Mouse (Mus musculus) heart, embryonic 14.5 days (tissue): ENCODE results near the gene E4f1. TPM values are rescaled to one million over a fixed set of nuclear protein-coding genes. Genes with fewer than 3 reads are reported as not detected.

Experiments used
- ATAC-seq: fragments of 200-750 bp; cut with Nextera tagmentation; 2 replicates; pipeline ENCODE4 v1.8.0; 2017; ENCODE audit warnings: low read depth, moderate TSS enrichment; ENCODE audit not compliant: insufficient number of reproducible peaks, insufficient read depth, low FRiP score
- H3K27ac ChIP-seq, 2 experiments: fragments of 200-500 bp in 1 of 2; fragments of 300-500 bp in 1 of 2; sonication (generic) in 1 of 2; replicated peaks in 1 of 2; 2 replicates each; pipeline ENCODE4 v1.5.1; 2012 to 2014; ENCODE audit warnings: low read depth in 2 of 2, low read length in 2 of 2, control low read depth in 1 of 2, mild to moderate bottlenecking in 1 of 2, mixed read lengths in 1 of 2; ENCODE audit not compliant: control insufficient read depth in 1 of 2, insufficient read depth in 1 of 2
- H3K27me3 ChIP-seq: fragments of 300-500 bp; sonication (generic); 2 replicates; pipeline ENCODE4 v1.6.1; 2014; ENCODE audit warnings: mild to moderate bottlenecking, low read length, control low read depth; ENCODE audit not compliant: control insufficient read depth, insufficient read depth
- H3K36me3 ChIP-seq: fragments of 300-500 bp; sonication (generic); 2 replicates; pipeline ENCODE4 v1.6.1; 2014; ENCODE audit warnings: mild to moderate bottlenecking, control low read depth, low read length, mixed read lengths; ENCODE audit not compliant: control insufficient read depth, insufficient read depth
- H3K4me1 ChIP-seq, 2 experiments: fragments of 200-500 bp in 1 of 2; fragments of 300-500 bp in 1 of 2; sonication (generic) in 1 of 2; 2 replicates each; pipeline ENCODE4 v1.6.1; 2012 to 2014; ENCODE audit warnings: low read length in 2 of 2, control low read depth in 1 of 2, mixed read lengths in 1 of 2; ENCODE audit not compliant: control insufficient read depth in 2 of 2, insufficient read depth in 2 of 2
- H3K4me2 ChIP-seq: fragments of 300-500 bp; sonication (generic); 2 replicates; pipeline ENCODE4 v1.6.1; 2014; ENCODE audit warnings: mild to moderate bottlenecking, low read length
- H3K4me3 ChIP-seq, 2 experiments: fragments of 200-500 bp in 1 of 2; fragments of 300-500 bp in 1 of 2; sonication (generic) in 1 of 2; 2 replicates each; pipeline ENCODE4 v1.5.1; 2012 to 2014; ENCODE audit warnings: low read length in 2 of 2, mild to moderate bottlenecking in 2 of 2, control low read depth in 1 of 2, low read depth in 1 of 2, moderate library complexity in 1 of 2; ENCODE audit not compliant: control insufficient read depth in 1 of 2, insufficient read depth in 1 of 2
- H3K9ac ChIP-seq: fragments of 300-500 bp; sonication (generic); 2 replicates; pipeline ENCODE4 v1.6.1; 2014; ENCODE audit warnings: mild to moderate bottlenecking, low read length
- H3K9me3 ChIP-seq: fragments of 300-500 bp; sonication (generic); 2 replicates; pipeline ENCODE4 v1.6.1; 2016; ENCODE audit warnings: low read length, control low read depth; ENCODE audit not compliant: control insufficient read depth
- WGBS: fragments of 180-500 bp; shearing (Covaris S2); extraction: QIAGEN DNeasy Blood & Tissue Kit; methylation state at CpG from one replicate; pipeline ENCODE4 v1.1.7; 2014; 5-methylcytosine and 5-hydroxymethylcytosine counted together
- polyA plus RNA-seq: library from polyadenylated mRNA; unstranded; fragments of >200 nt; fragmentation: Nextera tagmentation; extraction: Ambion mirVana; gene quantifications from 2 replicates; pipeline ENCODE4 v1.2.1, GENCODE M21; 2014

Gene E4f1
- polyA plus RNA-seq: 16.0 and 17.6 TPM in 2 replicates

DNA sequence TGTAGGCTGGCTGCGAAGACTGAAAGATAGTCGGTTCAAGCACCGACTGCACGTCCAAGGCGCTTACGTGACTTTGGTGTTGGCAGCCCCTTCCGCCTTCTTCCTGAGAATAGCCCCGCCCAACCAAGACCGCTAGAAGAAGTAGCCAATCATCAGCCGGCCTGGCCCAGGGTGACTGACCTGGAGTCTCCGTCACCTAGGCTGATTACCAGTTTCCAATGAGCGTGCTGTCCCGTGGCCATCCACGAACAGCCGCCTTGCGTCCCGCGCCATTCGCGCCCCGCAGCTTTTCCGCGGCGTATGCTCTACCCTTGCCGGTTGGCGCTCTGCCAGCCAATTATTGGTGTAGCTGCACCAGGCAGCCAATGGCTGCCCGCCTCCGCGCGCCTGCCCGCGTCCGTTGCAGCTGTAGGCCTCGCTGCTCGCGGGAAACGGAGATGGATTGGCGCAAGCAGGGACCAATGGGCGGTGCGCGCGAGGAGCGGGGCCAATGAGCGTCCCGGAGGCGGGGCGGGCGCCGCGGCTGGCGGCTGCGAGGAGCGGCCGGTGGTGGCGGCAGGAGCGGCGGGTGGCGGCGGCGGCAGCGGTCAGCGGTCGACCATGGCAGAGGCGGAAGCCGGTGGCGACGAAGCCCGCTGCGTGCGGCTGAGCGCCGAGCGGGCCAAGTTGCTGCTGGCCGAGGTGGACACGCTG is at the start of gene E4f1, which contains the start of gene Pgp:
Gene E4f1 (minus strand): TSS at position 404 of the 693 bp plus-strand sequence.
Gene Pgp (plus strand): TSS at position 483 of the 693 bp plus-strand sequence.
- WGBS: under 1% methylated on average over 69 of the region's 75 CpGs
- ATAC-seq: peak; percentile 97
- peaks cover 29% of the 10 kb centered on the region for H3K36me3 ChIP-seq
- peak within 1 kb of the TSS; percentile 83 to 90 for H3K27ac ChIP-seq
- H3K27me3 ChIP-seq: no peaks in the 10 kb centered on the region
- H3K9ac ChIP-seq: peak within 1 kb of the TSS; percentile 95
- H3K4me2 ChIP-seq: peak within 1 kb of the TSS; percentile 98
- H3K9me3 ChIP-seq: no peaks in the 10 kb centered on the region
- peaks cover 16 to 23% of the 10 kb centered on the region in 2 experiments for H3K4me1 ChIP-seq
- H3K4me3 ChIP-seq: peak within 1 kb of the TSS; percentile 70 to 93

DNA sequence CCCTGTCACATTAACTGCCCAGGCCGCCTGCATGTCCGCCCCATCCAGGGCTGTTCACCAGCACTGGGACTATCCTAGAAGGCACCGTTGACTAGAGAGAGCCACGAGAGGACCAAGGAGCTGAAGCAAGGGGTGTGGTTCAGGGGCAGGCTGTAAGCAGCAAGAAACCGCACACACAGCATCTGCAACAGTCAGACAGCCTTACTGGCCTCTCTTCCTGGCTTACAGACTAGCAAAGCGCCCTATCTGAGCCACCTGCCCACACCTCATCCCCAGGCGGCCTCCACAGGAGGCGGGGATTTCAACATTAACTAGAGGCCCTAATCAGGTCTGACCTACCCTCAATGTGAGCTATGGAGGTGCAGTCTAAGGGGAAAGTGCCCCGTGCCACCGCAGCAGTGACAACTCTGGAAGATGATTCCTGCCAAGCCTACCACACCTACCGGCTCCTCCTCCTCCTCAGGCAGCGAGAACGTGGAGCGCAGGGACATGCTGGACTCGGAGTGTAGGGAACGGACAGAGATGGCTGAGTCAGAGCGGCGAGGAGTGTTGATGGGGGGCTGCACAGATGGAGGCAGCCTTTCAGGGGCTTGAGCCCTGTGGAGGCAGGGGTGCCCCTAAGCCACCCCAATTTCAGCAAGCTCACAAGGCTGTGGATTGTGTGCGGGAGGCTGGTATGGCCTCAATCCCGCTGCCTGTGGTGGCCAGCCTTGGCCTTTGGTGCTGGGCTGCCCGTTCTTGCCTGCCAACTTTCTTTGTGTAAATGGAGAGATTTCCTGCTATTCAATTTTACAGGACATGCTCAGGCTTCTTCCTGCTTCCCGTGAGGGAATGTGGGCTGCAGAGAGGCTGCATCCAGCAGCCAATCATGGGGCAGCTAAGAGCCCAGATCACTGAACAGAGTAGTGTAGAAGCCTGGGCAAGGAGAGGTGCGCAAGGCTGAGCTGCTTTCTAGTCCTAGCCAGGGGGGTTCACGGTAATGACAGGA is 44.5 kb upstream of the E4f1 start:
- Histone ChIP-seq H3K4me1 (peaks cover 0 to 5% of the 10 kb centered on the region in 2 experiments; a peak in 1 of 4 replicates), H3K4me3 (no peak overlapping the region), H3K9me3 (no peaks in the 10 kb centered on the region), H3K27me3 (no peaks in the 10 kb centered on the region), H3K27ac (peak overlapping the region; percentile 61 to 63), H3K36me3 (peaks cover 82% of the 10 kb centered on the region), H3K9ac (0 out of 2 replicates have a peak overlapping the region, but pooled peaks have one; percentile 3), H3K4me2 (peak overlapping the region; percentile 3; the same call in 1 of the 2 replicates)
- 81% methylated on average over 24 of the region's 24 CpGs for WGBS
- ATAC-seq: peak; percentile 45; the same call in 1 of the 2 replicates

DNA sequence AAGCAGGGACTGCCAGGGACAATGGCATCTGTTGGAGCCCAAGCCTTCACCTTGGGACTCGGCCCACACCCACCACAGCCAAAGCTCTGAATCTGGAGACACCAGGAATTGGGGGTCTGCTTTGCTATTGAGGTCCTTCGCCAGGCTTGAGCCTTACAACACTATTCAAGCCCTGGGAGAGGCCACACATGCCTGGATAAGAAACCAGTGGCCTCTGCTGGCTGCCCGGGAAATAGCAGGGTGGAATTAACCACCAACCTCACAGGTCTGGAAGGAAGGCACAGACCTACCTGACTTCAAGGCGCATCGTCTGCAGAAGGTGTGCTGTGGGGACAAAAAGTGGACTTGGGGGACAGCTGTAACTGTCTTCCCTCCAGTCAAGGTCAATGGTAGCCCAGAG is 43.5 kb upstream of the E4f1 start:
- Histone ChIP-seq H3K4me2 (no peak overlapping the region), H3K4me1 (peaks cover 0 to 5% of the 10 kb centered on the region in 2 experiments; a peak in 1 of 4 replicates), H3K27me3 (no peaks in the 10 kb centered on the region), H3K27ac (no peak overlapping the region), H3K36me3 (peaks cover 88% of the 10 kb centered on the region), H3K9me3 (no peaks in the 10 kb centered on the region), H3K4me3 (no peak overlapping the region), H3K9ac (no peak overlapping the region)
- ATAC-seq: 0 out of 2 replicates have a peak, but pooled peaks have one; percentile 4
- WGBS: 44% methylated on average over 5 of the region's 5 CpGs

- Histone ChIP-seq H3K27ac (no peak overlapping the region), H3K4me2 (no peak overlapping the region), H3K9me3 (no peaks in the 10 kb centered on the region), H3K4me1 (peaks cover 6 to 7% of the 10 kb centered on the region in 2 experiments; a peak in 3 of 4 replicates), H3K36me3 (peaks cover 50% of the 10 kb centered on the region), H3K4me3 (no peak overlapping the region), H3K27me3 (no peaks in the 10 kb centered on the region), H3K9ac (no peak overlapping the region)
- no peak for ATAC-seq
- WGBS: 81% methylated on average over 12 of the region's 12 CpGs
These were observed 37.8 kb upstream of the E4f1 start for GRCm38 (mm10) chr17:24507806-24508460.

- H3K27ac ChIP-seq: no peak overlapping the region
- peak overlapping the region; percentile 62 for H3K4me2 ChIP-seq
- H3K27me3 ChIP-seq: no peaks in the 10 kb centered on the region
- peaks cover 46% of the 10 kb centered on the region for H3K36me3 ChIP-seq
- no peaks in the 10 kb centered on the region for H3K9me3 ChIP-seq
- 0 out of 4 replicates have a peak overlapping the region, but pooled peaks of 1 of the 2 experiments have one; percentile 25 for H3K4me3 ChIP-seq
- no peak overlapping the region for H3K9ac ChIP-seq
- ATAC-seq: 0 out of 2 replicates have a peak, but pooled peaks have one; percentile 7
- WGBS: 48% methylated on average over 19 of the region's 19 CpGs
- H3K4me1 ChIP-seq: peaks cover 6 to 7% of the 10 kb centered on the region in 2 experiments; a peak in 3 of 4 replicates
These were observed 37.1 kb upstream of the E4f1 start for GRCm38 (mm10) chr17:24507129-24507664.

DNA sequence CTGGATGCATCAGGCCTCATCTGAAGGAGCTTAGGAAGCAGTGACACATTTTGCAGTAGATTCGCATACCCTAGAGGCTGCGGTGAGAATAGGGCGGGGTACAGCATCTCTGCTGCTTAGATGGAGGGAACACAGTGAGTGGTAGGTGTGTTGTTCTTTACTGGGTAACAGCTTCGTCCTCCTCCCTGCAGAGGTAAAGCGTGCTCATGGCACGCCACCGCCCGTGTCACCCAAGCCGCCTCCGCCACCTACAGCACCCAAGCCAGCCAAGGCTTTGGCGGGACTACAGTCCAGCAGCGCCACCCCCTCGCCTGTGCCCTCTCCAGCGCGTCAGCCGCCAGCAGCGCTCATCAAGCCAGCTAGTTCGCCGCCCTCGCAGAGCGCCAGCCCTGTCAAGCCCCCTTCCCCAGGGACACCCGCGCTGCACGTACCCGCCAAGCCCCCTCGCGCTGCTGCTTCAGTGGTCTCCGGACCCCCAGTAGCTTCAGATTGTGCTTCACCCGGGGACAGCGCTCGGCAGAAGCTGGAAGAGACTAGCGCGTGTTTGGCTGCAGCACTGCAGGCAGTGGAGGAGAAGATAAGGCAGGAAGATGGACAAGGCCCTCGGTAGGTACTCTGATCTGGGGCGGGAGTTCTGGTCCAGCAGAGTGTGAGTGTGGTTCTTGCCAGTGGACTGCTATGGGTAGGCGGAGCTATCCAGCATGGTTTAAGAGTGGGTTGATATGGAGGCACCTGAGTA is 36.4 kb upstream of the E4f1 start:
- no peaks in the 10 kb centered on the region for H3K27me3 ChIP-seq
- peak overlapping the region; percentile 25 to 27 for H3K4me3 ChIP-seq
- ATAC-seq: no peak

More for the DNA sequence above, 36.4 kb upstream of the E4f1 start:
- peaks cover 6 to 7% of the 10 kb centered on the region in 2 experiments; a peak in 3 of 4 replicates for H3K4me1 ChIP-seq
- peaks cover 39% of the 10 kb centered on the region for H3K36me3 ChIP-seq
- peak overlapping the region; percentile 27; the same call in 1 of the 2 replicates for H3K9ac ChIP-seq
- WGBS: 18% methylated on average over 36 of the region's 36 CpGs
- H3K4me2 ChIP-seq: peak overlapping the region; percentile 62
- H3K9me3 ChIP-seq: no peaks in the 10 kb centered on the region
- no peak overlapping the region for H3K27ac ChIP-seq
